Mouse (Mus musculus): ENCODE measurements around the gene Lrrc43.

The Lrrc43 gene

DNA sequence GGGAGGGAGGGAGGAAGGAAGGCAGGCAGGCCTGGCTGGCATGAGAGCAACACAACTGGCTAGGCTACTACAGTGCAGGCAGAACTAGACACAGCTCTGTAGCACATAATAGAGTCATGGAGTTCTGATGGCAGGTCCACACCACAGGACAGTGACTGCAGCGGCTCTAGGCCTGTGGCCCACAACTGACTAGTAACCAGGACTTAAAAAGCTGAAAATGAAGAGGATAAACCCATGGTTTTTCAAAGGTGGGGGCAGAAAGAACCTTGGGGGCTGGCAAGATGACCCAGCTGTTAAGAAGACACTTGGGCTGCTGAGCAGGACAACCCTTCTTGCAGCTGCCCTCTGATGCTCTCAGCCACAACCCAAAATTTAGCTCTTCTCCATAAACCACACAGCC lies 32.5 kb downstream of the Lrrc43 start:
- DNase-seq, result no peak

DNA sequence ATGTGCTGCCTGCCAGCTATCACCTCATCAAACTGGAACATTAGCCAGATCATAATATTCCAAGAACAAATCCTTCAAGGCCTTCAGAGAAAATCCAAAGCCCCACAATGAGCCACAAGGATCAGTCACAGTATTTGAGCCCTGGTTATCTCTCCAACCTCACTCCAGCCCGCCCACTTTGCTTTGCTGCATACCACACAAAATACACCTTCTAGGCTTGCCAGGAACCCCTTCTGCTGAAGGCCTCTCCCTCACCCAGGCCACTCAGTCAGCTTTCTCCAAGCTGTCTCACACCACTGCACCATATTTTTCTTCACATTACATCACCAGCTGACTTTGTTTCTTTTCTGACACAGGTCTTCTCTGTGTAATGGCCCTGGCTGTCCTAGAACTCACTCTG lies 33.1 kb downstream of the Lrrc43 start:
- no peak for DNase-seq

DNA sequence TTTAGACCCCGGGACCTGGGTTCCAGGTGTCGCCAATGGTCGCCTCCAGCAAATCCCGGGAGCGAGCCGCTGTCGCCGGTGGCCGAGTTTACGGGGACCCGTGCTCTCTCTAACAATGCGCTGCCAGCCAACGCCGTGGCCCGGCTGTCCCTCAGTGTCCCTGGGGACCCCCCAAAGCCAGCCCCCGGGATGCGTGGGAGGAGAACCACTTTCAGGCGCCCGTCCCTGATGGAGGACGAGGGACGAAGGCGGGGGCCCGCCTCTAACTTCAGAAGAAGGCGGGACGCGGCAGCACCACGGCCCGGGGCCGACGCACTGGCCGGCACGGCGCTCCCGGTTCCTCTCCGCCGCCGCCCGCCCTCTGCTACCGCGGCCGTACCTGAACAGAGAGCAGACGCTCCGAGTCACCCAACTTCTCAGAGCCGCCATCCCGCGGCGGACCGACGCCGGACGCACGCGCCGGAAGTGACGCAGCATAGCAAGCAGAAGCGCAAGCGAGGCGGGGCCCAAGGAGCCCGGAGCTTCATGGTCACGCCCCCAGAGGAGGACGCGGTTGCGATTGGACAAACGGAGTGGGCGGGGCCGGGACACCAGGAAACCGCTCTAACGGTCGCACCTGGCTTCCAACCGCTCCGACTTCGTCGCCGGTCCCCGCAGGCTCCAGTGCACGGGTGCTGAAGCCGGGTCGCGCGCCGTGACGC lies 34.7 kb downstream of the Lrrc43 start, which contains the start of gene Diablo:
Gene Diablo, minus strand, starts transcription at position 485 of the 701 bp plus-strand sequence.
- peak; percentile 99 for DNase-seq

GRCm38 (mm10) chr5:123524393-123524750 lies 35.3 kb downstream of the Lrrc43 start:
- no peak for DNase-seq

DNA sequence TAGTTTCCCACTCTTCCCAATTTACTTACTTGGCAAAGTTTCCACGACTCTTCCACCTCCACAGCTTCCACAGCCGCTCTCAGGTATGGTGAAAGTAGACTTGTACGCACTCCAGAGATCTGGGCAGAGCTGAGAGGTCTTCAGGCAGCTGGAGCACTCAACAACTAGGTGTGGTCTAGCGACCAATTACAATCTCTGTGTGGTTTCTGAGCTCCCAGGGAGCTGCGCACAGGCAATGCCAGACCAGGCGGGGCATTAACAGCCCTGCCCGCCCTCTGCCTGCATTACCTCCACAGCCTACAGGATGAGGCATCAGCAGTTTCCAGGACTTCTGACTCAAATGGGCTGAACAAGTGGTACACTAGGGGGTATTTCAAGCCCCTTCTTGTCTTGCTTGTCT lies 36.2 kb downstream of the Lrrc43 start, which contains the start of gene Gm49027:
Gene Gm49027, minus strand, starts transcription at position 208 of the 400 bp plus-strand sequence.
- DNase-seq, result no peak

GRCm38 (mm10) chr5:123525916-123526495 lies 36.9 kb downstream of the Lrrc43 start:
- DNase-seq, result no peak

GRCm38 (mm10) chr5:123528641-123529040 lies 39.5 kb downstream of the Lrrc43 start:
- no peak for DNase-seq

DNA sequence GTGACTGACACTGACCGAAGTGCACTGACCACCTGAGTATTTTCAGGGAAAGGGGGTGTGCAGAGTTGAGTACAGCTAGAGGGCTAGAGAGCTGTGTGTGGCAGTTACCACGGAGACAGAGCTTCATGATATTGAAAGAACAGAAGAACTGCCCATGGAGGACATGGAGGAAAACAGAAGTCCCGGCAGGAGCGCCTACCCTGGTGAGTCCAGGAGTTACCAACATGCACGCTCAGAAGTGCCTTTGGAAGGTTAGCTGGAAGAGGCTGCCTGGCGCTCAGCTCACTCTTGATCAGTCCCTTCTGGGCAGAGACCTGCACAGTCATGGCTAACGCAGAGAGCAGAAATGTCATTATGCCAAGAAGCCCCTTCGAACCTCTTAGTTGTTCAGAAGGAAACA lies 41.0 kb downstream of the Lrrc43 start:
- DNase-seq, result no peak

DNA sequence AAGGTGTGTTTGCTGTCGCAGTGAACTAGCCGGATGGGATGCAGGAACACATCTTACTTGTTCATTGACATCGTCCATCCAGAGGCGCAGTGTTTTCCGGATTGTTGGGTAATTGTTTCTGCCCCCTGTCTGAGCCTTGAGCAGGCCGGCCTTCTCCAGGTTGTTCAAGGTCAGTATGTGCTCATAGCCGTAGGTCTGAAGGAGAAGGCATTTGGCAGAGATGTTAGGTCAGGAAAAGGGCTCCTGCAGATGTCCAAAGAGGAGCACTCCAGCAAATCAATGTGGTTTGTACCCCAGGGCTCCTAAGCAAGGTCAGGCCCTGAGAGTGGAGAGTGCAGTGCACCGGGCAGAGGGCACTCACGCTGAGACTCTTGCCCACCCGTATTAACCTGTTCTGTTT lies 44.7 kb downstream of the Lrrc43 start:
- DNase-seq, result no peak

DNA sequence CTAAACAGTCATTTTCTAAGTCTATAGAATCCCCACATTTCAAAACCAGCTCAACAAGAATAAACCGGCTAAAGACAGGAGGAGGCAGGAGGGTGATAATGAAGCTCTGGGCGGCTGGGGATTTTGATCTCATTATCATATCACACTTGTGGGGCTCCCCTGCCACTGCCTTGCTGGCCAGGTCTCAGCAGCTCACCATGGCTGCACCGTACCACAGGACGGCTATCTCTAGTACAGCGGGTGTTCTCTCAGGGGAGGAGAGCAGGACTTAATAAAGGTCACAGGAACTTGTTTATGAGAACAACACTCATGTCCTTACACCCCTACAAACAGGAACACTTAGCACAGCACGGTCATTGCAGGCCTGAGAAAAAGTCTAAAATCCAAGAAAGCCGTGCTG lies 66.6 kb downstream of the Lrrc43 start:
- no peak for DNase-seq

DNA sequence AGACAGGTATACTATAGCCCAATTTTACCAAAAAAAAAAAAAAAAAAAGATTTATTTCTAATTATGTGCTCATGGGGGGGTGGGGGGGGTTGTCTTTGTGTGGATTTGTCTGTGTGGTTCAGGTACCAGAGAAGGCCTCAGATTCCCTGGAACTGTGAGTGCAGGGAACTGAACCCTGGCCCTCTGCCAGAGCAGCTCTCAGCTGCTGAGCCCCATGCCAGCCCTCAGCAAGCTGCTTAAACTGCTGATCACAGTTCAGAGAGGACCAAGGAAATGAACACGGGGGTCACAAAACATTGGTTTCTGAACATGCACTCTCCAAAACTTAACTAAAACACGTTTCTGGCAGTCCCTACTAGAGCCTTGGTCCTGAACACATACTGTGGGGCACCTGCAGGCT lies 67.3 kb downstream of the Lrrc43 start:
- no peak for DNase-seq
